Mouse (Mus musculus): Measurements from ENCODE around the gene Car12. TPM values are rescaled to one million over a fixed set of nuclear protein-coding genes. Genes with fewer than 3 reads are reported as not detected.

Car12 gene
- polyA plus RNA-seq, 1 experiment = 0.74 TPM

DNA sequence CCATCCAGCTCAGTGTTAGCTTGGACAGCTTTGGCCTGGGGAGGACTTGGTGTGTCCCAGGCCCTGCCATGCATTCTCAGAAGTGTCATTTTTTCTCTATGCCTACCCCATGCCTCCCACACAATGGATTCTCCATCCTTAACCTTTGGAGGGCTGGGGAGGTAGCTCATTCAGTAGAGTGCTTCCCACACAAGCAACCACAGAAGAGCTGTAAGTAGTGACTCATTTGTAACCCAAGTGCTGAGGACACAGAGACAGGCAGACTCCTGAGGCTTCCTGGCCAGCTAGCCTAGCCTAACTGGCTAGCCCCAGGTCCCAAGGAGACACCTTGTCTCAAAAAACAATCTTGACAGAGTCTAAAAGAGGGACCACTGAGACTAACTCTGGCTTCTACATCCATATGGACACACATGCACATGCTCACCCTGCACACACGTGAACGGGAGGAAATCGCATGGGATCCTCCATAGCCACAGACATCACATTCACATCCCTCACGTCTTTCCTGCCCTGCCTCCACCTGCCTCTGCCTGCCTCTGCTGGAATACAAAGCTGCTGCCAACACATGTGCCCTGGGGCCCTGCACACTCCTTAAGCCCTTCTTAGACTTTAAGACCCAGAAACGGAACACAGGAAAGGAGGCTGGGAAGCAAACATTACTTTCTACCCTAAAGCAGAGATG, 8.8 kb downstream of the Car12 start:
- TF ChIP-seq POLR2A (IDR thresholded peaks at IDR 0.05; ENCODE audit: low read depth, low read length) (no peak), CTCF (IDR thresholded peaks at IDR 0.05; ENCODE audit: extremely low read depth, insufficient read depth, insufficient read length, insufficient replicate concordance) (no peak)
- no peak overlapping the region for H3K4me3 ChIP-seq (ENCODE audit: extremely low read depth, insufficient read depth, insufficient read length)
- no peaks in the 10 kb centered on the region for H3K36me3 ChIP-seq (ENCODE audit: control insufficient read depth, insufficient read depth, low read length)
- no peak for DNase-seq (ENCODE audit: low read depth in 1 of 2, low spot score in 2 of 2)
- no peaks in the 10 kb centered on the region for H3K4me1 ChIP-seq (ENCODE audit: control insufficient read depth, insufficient read depth, insufficient read length)
- 86% methylated on average over 5 of the region's 5 CpGs for WGBS
- H3K27ac ChIP-seq (ENCODE audit: insufficient read depth, low read length) = no peak overlapping the region
- no peaks in the 10 kb centered on the region for H3K27me3 ChIP-seq (ENCODE audit: control insufficient read depth, insufficient read depth, low read length)

DNA sequence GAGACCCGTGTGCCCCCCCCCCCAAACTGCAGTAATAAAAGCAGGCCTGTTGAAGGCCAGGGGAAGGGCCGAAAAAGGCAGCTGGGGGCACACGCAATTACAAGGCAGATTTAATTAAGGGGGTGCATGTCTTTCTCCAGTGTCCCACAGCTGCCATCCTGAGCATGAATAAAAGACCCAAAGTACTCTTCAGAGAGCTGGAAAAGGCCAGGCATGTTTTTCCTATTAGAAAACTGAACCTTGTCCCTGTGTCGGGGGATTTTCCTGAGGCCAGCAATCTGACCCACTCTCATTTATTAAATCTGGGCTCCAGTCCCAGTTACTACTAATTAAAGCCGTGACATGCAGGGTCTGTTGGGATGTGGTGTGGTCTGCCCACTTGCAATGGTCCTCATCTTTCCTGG, 9.4 kb downstream of the Car12 start:
- DNase-seq (ENCODE audit: low read depth in 1 of 2, low spot score in 2 of 2) = no peak
- Histone ChIP-seq H3K27ac (ENCODE audit: insufficient read depth, low read length) (no peak overlapping the region), H3K4me1 (ENCODE audit: control insufficient read depth, insufficient read depth, insufficient read length) (no peaks in the 10 kb centered on the region)

DNA sequence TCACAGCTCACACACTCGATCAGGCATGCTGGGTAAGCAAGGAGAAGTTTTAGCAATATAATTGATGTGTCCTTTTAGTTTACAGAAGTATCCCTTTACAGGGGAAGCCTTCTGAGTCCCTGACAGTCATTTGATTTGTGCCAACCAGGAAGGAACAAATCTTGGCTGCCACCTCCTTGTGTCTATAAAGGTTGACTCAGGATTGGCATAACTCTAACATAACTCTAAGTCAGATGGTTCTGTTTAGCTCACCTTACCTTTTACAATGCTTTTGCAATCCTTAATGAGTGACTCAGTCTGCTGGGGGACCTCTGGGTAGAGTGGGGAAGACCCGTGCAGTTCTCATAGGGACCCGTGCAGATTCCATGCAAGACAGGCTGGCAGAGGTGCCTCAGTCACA, 12.1 kb downstream of the Car12 start:
- H3K4me1 ChIP-seq (ENCODE audit: control insufficient read depth, insufficient read depth, insufficient read length) = no peaks in the 10 kb centered on the region
- TF ChIP-seq POLR2A (IDR thresholded peaks at IDR 0.05; ENCODE audit: low read depth, low read length) = no peak
- no peak for TF ChIP-seq CTCF (IDR thresholded peaks at IDR 0.05; ENCODE audit: extremely low read depth, insufficient read depth, insufficient read length, insufficient replicate concordance)
- H3K27me3 ChIP-seq (ENCODE audit: control insufficient read depth, insufficient read depth, low read length) = no peaks in the 10 kb centered on the region
- no peak overlapping the region for H3K27ac ChIP-seq (ENCODE audit: insufficient read depth, low read length)
- DNase-seq (ENCODE audit: low read depth in 1 of 2, low spot score in 2 of 2) = no peak
- WGBS = 54% methylated on average over 3 of the region's 3 CpGs
- H3K36me3 ChIP-seq (ENCODE audit: control insufficient read depth, insufficient read depth, low read length) = no peaks in the 10 kb centered on the region
- H3K4me3 ChIP-seq (ENCODE audit: extremely low read depth, insufficient read depth, insufficient read length) = no peak overlapping the region

More for the DNA sequence above, 9.4 kb downstream of the Car12 start:
- 85% methylated on average over 5 of the region's 5 CpGs for WGBS
- TF ChIP-seq POLR2A (IDR thresholded peaks at IDR 0.05; ENCODE audit: low read depth, low read length) (no peak), CTCF (IDR thresholded peaks at IDR 0.05; ENCODE audit: extremely low read depth, insufficient read depth, insufficient read length, insufficient replicate concordance) (no peak)
- no peak overlapping the region for H3K4me3 ChIP-seq (ENCODE audit: extremely low read depth, insufficient read depth, insufficient read length)
- no peaks in the 10 kb centered on the region for H3K36me3 ChIP-seq (ENCODE audit: control insufficient read depth, insufficient read depth, low read length)
- H3K27me3 ChIP-seq (ENCODE audit: control insufficient read depth, insufficient read depth, low read length) = no peaks in the 10 kb centered on the region

DNA sequence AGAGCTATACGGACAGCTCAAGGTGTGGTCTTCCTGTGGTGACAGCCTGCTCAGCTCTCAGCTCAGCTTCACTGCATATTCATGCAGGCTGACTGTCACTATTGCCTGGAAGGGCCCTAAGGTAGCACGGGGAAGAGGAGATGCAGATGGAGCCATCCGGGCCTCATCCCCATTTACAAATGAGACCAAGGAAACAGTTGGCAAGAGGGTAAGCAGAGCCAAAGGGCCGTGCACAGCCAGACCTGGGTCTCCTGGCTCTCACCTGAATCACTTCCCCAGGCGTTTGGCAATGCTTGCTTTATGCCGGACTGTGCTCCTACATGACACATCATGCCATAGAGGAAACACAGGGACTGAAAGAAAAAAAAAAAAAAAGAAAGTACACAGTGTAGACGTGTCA, 13.8 kb downstream of the Car12 start:
- TF ChIP-seq CTCF (IDR thresholded peaks at IDR 0.05; ENCODE audit: extremely low read depth, insufficient read depth, insufficient read length, insufficient replicate concordance) (no peak), POLR2A (IDR thresholded peaks at IDR 0.05; ENCODE audit: low read depth, low read length) (no peak)
- WGBS = 88% methylated on average over 7 of the region's 7 CpGs

DNA sequence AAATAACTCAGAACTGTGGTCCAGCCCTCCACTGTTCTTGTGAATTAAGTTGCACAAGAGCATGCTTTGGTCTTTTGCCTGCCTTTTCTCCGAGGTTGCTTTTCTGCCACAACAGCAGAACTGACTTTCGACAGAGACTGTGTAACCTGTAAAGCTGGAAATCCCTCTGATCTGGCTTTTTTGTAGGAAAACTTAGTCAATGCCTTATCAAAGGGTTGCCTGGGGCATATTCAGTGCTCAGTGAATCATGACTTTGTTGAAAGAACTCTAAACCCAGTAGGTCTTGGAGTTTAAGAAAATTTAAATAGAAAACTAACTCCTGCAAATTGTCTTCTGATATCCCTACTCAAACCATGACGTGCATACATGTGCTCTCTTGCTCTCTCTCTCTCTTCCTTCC, 17.1 kb downstream of the Car12 start:
- Histone ChIP-seq H3K27me3 (ENCODE audit: control insufficient read depth, insufficient read depth, low read length) (no peaks in the 10 kb centered on the region), H3K4me1 (ENCODE audit: control insufficient read depth, insufficient read depth, insufficient read length) (no peaks in the 10 kb centered on the region), H3K36me3 (ENCODE audit: control insufficient read depth, insufficient read depth, low read length) (no peaks in the 10 kb centered on the region), H3K4me3 (ENCODE audit: extremely low read depth, insufficient read depth, insufficient read length) (no peak overlapping the region), H3K27ac (ENCODE audit: insufficient read depth, low read length) (no peak overlapping the region)
- TF ChIP-seq CTCF (IDR thresholded peaks at IDR 0.05; ENCODE audit: extremely low read depth, insufficient read depth, insufficient read length, insufficient replicate concordance) (no peak), POLR2A (IDR thresholded peaks at IDR 0.05; ENCODE audit: low read depth, low read length) (no peak)
- 63% methylated on average over 3 of the region's 3 CpGs for WGBS
- DNase-seq (ENCODE audit: low read depth in 1 of 2, low spot score in 2 of 2) = no peak

More for the DNA sequence above, 13.8 kb downstream of the Car12 start:
- Histone ChIP-seq H3K4me1 (ENCODE audit: control insufficient read depth, insufficient read depth, insufficient read length) (no peaks in the 10 kb centered on the region), H3K27me3 (ENCODE audit: control insufficient read depth, insufficient read depth, low read length) (no peaks in the 10 kb centered on the region), H3K27ac (ENCODE audit: insufficient read depth, low read length) (no peak overlapping the region), H3K36me3 (ENCODE audit: control insufficient read depth, insufficient read depth, low read length) (no peaks in the 10 kb centered on the region), H3K4me3 (ENCODE audit: extremely low read depth, insufficient read depth, insufficient read length) (no peak overlapping the region)
- DNase-seq (ENCODE audit: low read depth in 1 of 2, low spot score in 2 of 2) = no peak

DNA sequence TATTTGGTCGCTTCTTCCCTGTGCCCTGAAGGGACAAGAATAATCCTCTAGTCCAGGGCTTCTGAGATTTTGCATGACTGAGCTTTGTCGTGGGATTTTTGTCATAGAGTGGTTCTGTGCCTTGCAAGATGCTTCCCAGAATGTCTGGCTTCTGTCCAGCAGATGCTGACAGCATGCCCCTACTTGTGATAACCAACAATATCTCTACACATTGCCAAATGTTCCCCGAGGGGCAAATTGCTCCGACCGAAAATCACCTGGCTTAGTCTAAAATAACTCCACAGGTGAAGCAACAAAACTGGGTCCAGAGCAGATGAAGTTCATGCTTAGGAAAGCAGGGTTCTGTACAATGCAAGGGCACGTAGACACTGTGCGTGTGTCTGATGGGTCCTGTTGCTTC, 17.8 kb downstream of the Car12 start:
- H3K4me3 ChIP-seq (ENCODE audit: extremely low read depth, insufficient read depth, insufficient read length) = no peak overlapping the region
- TF ChIP-seq POLR2A (IDR thresholded peaks at IDR 0.05; ENCODE audit: low read depth, low read length) (no peak), CTCF (IDR thresholded peaks at IDR 0.05; ENCODE audit: extremely low read depth, insufficient read depth, insufficient read length, insufficient replicate concordance) (no peak)
- no peak overlapping the region for H3K27ac ChIP-seq (ENCODE audit: insufficient read depth, low read length)
- whole genome bisulfite sequencing = 79% methylated on average over 7 of the region's 7 CpGs
- H3K4me1 ChIP-seq (ENCODE audit: control insufficient read depth, insufficient read depth, insufficient read length) = no peaks in the 10 kb centered on the region
- no peak for DNase-seq (ENCODE audit: low read depth in 1 of 2, low spot score in 2 of 2)
- no peaks in the 10 kb centered on the region for H3K36me3 ChIP-seq (ENCODE audit: control insufficient read depth, insufficient read depth, low read length)
- no peaks in the 10 kb centered on the region for H3K27me3 ChIP-seq (ENCODE audit: control insufficient read depth, insufficient read depth, low read length)
